Mouse (Mus musculus) embryo, embryonic 10.5 days (tissue): ENCODE measurements around the gene Diexf.

Experiments
- DNase-seq: peaks from one replicate; pipeline ENCODE4 v3.0.0-alpha.2; 2015; ENCODE audit warnings: low spot score

Diexf gene

GRCm38 (mm10) chr1:193138669-193139068 is 8.6 kb upstream of the Diexf start:
- DNase-seq = no peak

DNA sequence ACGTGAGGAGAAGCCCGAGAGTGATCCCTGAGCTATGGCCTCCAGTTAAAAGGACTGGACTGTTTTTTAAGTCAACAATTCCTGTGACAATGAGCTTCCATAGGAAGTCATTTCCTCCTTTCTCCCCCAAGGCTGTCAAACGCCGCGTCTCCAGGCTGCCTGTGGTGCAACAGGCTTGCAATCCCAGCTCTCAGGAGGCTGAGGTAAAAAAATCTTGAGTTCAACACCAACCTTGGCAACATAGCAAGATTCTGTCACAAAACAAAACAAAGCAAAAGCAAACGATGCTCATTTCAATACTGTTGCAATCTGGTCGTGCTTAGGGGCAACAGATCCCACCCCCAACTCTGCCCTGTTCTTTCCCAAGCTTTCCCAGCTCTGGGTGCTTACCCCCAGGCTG is 8.0 kb upstream of the Diexf start:
- DNase-seq = no peak

DNA sequence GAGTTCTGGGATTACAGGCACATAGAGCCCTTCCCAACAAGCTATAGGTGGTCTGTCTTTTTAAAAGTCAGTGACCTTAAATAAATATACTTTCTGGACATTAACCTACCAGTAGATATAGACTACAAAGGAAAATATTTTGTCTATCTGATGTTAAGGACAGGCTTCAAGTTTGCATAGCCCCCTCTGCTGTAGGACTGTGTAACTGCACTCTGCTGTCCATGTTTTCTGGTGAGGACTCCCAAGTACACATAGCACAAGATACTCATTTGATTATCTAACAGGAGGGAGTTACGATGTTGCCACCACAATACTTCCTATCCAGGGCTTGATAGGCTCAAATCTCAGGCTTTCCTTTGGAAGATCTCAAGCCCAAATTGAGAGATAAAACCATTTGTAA is 3.7 kb upstream of the Diexf start:
- DNase-seq = peak; percentile 8

- no peak for DNase-seq
These were observed 2.3 kb upstream of the Diexf start for GRCm38 (mm10) chr1:193132385-193132784.

DNA sequence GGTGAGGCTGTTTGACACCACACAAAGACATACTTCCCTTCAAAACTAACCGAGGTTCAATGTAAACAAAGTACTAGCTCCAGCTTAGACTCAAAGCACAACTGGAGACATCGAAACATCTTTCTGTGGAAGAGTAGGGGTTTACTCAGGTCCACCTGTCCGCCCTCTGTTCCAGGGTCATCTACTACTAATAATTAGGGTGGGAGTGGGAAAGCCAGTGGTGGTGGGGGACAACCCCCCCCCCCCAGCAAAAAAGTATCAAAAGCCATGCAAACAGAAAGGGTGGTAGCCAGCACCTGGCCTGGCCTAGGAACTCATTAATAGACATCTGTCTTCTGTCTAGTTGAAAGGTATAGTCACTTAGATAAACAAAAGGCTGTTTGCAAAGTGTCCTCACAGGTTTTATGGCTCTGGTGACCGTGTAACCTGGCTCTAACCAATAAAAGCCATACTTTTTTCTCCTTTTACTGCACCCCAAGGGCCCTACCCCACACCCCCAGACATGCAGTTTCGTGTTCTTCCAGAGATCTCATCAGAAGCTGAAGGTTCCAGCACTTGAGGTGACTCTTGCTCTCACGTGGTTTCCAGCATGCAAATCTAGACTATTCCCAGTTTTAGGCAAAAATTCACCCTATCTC is 1.4 kb upstream of the Diexf start:
- no peak for DNase-seq

DNA sequence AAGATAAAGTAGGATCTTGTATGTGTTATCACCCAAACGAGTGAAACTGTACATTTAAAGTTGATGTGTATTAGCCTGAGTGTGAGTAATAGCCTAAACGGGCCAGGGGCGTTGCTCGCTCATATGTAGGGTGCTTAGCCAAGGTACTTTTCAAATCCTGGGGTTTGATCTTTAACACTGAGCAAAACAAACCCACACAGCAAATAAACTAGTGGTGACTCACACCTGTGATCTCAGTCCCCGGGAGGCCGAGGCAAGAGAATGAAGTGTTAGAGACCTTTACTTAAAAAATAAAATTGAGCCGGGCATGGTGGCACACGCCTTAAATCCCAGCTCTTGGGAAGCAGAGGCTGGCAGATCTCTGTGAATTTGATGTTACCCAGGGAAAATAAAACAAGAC is 767 bp upstream of the Diexf start:
- DNase-seq = no peak

GRCm38 (mm10) chr1:193130456-193130825 is 369 bp upstream of the Diexf start:
- no peak for DNase-seq

DNA sequence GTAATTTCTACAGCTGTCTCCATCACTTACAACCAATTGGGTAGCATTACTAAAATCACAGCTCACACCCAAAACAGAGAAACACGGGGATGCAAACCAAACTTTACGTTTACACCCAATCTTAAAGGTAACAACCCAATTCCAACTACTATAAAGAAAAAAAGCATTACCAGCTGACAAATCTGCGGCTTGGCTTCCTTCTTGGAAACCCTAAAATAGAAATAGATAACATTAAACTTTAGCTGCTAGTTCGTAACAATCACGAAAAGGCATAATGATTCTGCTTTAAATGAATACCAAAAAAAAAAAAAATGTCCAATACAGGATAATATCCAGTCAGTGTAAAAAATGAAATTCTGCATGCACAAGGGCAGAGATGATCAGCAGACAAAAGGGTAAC is 751 bp downstream of the Diexf start:
- DNase-seq = no peak

- no peak for DNase-seq
These were observed 2.0 kb downstream of the Diexf start for GRCm38 (mm10) chr1:193128055-193128454.

- no peak for DNase-seq
These were observed 4.2 kb downstream of the Diexf start for GRCm38 (mm10) chr1:193125835-193126234.

DNA sequence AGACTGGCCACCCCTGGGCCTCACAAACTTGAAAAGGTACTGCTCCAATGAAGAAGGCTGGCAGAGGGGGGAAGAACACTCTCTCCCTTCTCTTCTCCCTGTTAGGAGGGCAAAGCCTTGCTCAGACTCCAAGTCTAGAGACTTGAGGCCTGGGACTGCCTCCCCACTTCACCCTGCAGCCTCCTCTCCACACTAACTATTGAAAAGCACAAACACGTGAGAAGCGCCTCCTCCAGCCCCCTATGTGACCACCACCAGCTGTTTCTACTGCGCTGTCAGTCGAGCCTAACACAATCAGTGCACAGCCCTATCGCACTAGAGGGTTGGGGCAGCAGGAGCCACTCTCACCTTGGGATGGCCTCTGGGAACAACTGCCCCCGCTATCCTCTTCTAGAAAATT is 6.8 kb downstream of the Diexf start:
- DNase-seq = no peak

- no peak for DNase-seq
These were observed 7.3 kb downstream of the Diexf start for GRCm38 (mm10) chr1:193122793-193123192.

DNA sequence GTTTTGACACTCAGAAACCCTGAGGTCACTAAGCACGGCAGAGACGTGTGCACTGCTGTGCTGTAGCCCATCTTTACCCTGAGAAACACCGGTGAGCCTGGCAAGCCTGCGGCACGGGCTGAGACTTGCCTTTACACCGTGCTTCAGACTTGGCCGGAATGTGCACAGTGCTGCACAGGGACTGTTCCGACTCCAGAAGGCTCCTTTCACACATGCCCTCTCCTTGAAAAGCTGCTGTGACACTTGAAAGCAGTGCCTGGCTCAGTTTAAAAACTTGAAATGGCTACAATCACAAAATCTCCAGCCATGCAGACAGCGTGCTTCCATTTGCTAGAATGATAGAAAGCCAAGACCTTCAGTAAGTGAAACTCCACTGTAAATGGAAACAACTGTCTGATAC is 18.0 kb downstream of the Diexf start:
- DNase-seq = no peak

- no peak for DNase-seq
These were observed 27.1 kb downstream of the Diexf start for GRCm38 (mm10) chr1:193102996-193103395.

DNA sequence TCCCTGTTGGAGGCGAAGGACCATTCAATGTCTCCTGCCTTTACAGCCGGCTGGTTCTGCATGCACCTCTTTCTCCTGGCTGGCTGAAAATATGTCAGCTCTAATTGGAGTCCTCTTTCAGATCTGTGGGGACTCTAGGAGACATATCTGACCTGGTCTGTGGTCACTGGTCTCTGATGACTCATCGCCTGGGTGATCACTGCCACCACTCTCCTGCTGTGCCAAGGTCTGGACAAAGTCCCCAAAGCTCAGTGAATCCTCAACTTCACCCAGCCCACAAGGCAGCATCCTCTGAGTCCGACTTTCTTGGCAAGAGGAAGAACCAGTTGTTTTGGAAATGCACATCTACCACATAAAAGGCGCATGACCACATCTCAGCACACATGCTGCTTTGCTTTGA is 27.5 kb downstream of the Diexf start:
- DNase-seq = no peak

GRCm38 (mm10) chr1:193102029-193102428 is 28.0 kb downstream of the Diexf start:
- DNase-seq = no peak

GRCm38 (mm10) chr1:193098946-193099345 is 31.1 kb downstream of the Diexf start:
- no peak for DNase-seq

DNA sequence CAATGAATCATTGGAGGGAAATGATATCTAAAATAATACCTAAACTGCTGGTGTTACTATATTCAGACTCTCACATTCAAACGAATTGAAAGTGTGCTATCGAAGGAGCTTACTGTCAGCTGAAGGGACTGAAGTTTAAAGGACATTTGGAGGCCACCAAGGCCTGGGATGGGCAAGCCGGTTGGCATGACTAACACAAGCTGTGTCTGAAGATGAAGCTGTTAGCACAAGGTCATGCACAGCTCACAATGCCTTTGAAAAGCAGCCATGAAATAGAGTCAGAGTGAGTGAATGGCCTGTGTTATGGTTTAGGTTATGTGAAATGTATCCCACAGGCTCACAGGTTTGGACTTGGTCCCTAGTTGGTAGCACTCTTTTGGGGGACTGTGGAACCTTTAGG is 36.5 kb downstream of the Diexf start:
- no peak for DNase-seq

GRCm38 (mm10) chr1:193092771-193093170 is 37.3 kb downstream of the Diexf start:
- no peak for DNase-seq

DNA sequence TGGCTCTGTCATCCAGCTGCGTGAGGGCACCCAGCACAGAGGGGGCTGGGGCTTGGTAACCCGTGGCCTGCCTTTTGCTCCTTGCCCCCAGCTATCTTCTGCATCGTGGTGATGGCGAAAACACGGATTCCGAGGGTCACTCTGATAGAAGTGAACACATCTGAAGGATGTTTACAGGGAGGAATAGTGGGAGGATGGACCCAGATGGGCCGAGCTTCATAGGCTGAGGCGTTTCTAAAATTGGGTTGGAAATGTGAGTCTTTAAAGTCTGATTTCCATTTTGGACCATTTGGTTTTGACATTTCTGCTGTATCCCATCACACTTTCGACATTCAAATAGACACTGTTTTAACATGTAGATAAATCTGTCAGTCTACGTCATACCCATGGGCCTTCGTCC is 39.2 kb downstream of the Diexf start:
- no peak for DNase-seq

DNA sequence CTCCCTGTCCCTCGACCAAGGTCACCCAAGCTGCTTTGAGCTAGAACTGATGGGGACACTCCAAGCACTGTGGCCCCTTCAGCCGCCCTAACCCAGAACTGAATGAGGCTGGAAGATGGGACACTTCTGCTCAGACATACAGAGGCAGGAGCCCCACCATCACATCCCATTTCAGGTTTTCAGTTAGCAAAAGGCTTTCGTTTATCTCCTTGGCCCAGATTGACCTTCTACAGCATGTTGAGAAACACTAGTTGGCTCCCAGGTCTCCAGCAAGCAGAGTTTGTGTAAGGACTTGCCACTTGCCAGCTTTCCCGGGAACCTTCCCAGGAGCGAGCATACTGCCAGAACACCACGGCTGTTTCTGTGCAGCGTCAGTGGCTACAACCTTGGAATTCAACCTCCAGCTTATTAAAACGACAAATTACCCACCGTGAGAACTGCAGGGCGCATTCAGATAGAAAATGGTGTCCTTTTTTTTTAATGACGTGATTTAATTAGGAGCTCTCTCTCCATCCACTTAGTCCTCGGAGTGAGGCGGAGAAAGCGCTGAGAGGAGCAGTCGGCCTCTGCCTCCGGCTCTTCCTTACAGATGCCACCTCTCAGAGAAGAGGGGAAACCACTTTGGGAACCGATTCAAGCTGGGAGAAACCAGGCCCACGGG is 39.7 kb downstream of the Diexf start:
- no peak for DNase-seq

GRCm38 (mm10) chr1:193089683-193090082 is 40.4 kb downstream of the Diexf start:
- DNase-seq = no peak

DNA sequence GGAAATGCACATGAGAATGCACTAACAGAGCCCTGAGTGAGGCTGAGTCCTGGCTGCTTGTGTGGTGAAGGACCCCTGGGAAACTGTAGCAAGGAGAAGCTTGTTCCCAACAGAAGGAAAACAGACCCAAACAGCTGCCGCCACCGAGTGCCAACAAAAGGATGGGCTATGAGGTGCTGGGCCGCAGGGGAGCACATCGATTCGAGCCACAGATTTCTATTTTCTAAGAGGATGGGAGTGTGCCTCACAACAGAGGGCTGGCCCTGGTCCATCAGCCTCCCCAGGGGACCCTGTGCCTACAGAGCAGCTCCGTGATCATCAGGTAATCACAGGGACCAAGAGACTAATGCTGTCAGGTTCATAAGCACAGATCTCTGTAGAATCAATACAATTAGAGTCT is 40.9 kb downstream of the Diexf start:
- no peak for DNase-seq

DNA sequence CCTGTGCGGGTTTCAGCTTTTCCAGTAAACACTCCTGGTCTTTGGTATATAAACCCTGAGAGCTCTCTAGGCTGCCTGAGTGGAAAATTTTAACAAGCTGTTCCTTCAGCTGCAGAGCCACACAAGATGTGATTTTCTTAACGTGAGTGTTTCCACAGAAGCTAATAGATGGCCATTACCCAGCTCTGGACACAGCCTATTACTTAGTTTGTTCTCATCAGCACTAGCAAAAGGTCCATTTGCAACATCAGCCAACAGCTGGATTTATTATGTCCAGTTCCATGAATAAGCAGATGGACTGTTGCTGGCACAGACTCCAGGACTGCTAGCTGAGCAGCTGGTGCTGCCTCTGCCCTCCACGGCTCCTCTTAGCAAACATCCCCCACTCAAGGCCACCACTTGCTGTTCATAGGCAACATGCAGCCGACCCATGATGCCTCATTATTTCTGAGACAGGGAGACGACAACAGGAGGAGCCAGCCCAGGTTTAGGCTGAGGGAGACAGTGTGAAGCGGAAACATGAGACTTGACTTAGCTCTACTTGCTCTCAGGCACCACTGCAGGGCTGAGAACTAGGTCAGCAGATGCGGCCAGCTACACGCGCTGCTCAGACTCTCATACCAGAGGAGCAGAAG is 43.1 kb downstream of the Diexf start:
- DNase-seq = no peak
